Mouse (Mus musculus): Measurements from ENCODE around the gene Faf2. TPM values are rescaled to one million over a fixed set of nuclear protein-coding genes. Genes with fewer than 3 reads are reported as not detected.

The Faf2 gene
- polyA plus RNA-seq, 1 experiment = 14.5 TPM

- no peaks in the 10 kb centered on the region for H3K27me3 ChIP-seq (ENCODE audit: control insufficient read depth, insufficient read depth, low read length)
- peaks cover 10% of the 10 kb centered on the region; the same call in 1 of the 2 replicates for H3K4me1 ChIP-seq (ENCODE audit: control insufficient read depth, insufficient read depth, insufficient read length, low read length)
- no peak overlapping the region for H3K4me3 ChIP-seq (ENCODE audit: low read depth, low read length)
- WGBS = 35% methylated on average over 10 of the region's 10 CpGs
- peaks cover 19% of the 10 kb centered on the region for H3K36me3 ChIP-seq (ENCODE audit: control insufficient read depth, insufficient read depth, low read length)
- TF ChIP-seq POLR2A (IDR thresholded peaks at IDR 0.05; ENCODE audit: low read depth, low read length) = no peak
- TF ChIP-seq CTCF (IDR thresholded peaks at IDR 0.05; ENCODE audit: extremely low read depth, insufficient read length, insufficient replicate concordance, low read depth, low read length) = no peak
- peak overlapping the region; percentile 23 for H3K27ac ChIP-seq (ENCODE audit: insufficient read depth, low read depth, low read length)
Observed at GRCm38 (mm10) chr13:54582126-54582525, 39.5 kb upstream of the Faf2 start.

- WGBS = 28% methylated on average over 5 of the region's 5 CpGs
- peaks cover 10% of the 10 kb centered on the region; the same call in 1 of the 2 replicates for H3K4me1 ChIP-seq (ENCODE audit: control insufficient read depth, insufficient read depth, insufficient read length, low read length)
- peaks cover 19% of the 10 kb centered on the region for H3K36me3 ChIP-seq (ENCODE audit: control insufficient read depth, insufficient read depth, low read length)
- H3K27me3 ChIP-seq (ENCODE audit: control insufficient read depth, insufficient read depth, low read length) = no peaks in the 10 kb centered on the region
- peak overlapping the region; percentile 26 for H3K27ac ChIP-seq (ENCODE audit: insufficient read depth, low read depth, low read length)
- TF ChIP-seq POLR2A (IDR thresholded peaks at IDR 0.05; ENCODE audit: low read depth, low read length) (no peak), CTCF (IDR thresholded peaks at IDR 0.05; ENCODE audit: extremely low read depth, insufficient read length, insufficient replicate concordance, low read depth, low read length) (no peak)
- no peak overlapping the region for H3K4me3 ChIP-seq (ENCODE audit: low read depth, low read length)
Observed at GRCm38 (mm10) chr13:54582860-54583259, 38.7 kb upstream of the Faf2 start.

- TF ChIP-seq CTCF (IDR thresholded peaks at IDR 0.05; ENCODE audit: extremely low read depth, insufficient read length, insufficient replicate concordance, low read depth, low read length) (no peak), POLR2A (IDR thresholded peaks at IDR 0.05; ENCODE audit: low read depth, low read length) (no peak)
- Histone ChIP-seq H3K27me3 (ENCODE audit: control insufficient read depth, insufficient read depth, low read length) (no peaks in the 10 kb centered on the region), H3K27ac (ENCODE audit: insufficient read depth, low read depth, low read length) (no peak overlapping the region), H3K4me3 (ENCODE audit: low read depth, low read length) (no peak overlapping the region), H3K36me3 (ENCODE audit: control insufficient read depth, insufficient read depth, low read length) (peaks cover 15% of the 10 kb centered on the region), H3K4me1 (ENCODE audit: control insufficient read depth, insufficient read depth, insufficient read length, low read length) (peaks cover 10% of the 10 kb centered on the region; the same call in 1 of the 2 replicates)
- 80% methylated on average over 11 of the region's 11 CpGs for WGBS
Observed at GRCm38 (mm10) chr13:54585831-54586230, 35.8 kb upstream of the Faf2 start.

- H3K27me3 ChIP-seq (ENCODE audit: control insufficient read depth, insufficient read depth, low read length) = no peaks in the 10 kb centered on the region
- TF ChIP-seq POLR2A (IDR thresholded peaks at IDR 0.05; ENCODE audit: low read depth, low read length) (no peak), CTCF (IDR thresholded peaks at IDR 0.05; ENCODE audit: extremely low read depth, insufficient read length, insufficient replicate concordance, low read depth, low read length) (no peak)
- peak overlapping the region; percentile 75 for H3K4me3 ChIP-seq (ENCODE audit: low read depth, low read length)
- H3K36me3 ChIP-seq (ENCODE audit: control insufficient read depth, insufficient read depth, low read length) = peaks cover 10% of the 10 kb centered on the region
- no peaks in the 10 kb centered on the region; the same call in 1 of the 2 replicates for H3K4me1 ChIP-seq (ENCODE audit: control insufficient read depth, insufficient read depth, insufficient read length, low read length)
- H3K27ac ChIP-seq (ENCODE audit: insufficient read depth, low read depth, low read length) = no peak overlapping the region
- WGBS = under 1% methylated on average over 24 of the region's 24 CpGs
Observed at GRCm38 (mm10) chr13:54589414-54589995, 32.1 kb upstream of the Faf2 start.

- WGBS = under 1% methylated on average over 51 of the region's 51 CpGs
- H3K36me3 ChIP-seq (ENCODE audit: control insufficient read depth, insufficient read depth, low read length) = peaks cover 7% of the 10 kb centered on the region; the same call in 1 of the 2 replicates
- peak within 1 kb of the TSS; percentile 56 for H3K27ac ChIP-seq (ENCODE audit: insufficient read depth, low read depth, low read length)
- no peaks in the 10 kb centered on the region for H3K27me3 ChIP-seq (ENCODE audit: control insufficient read depth, insufficient read depth, low read length)
- peak within 1 kb of the TSS; percentile 75 for H3K4me3 ChIP-seq (ENCODE audit: low read depth, low read length)
- no peak for TF ChIP-seq CTCF (IDR thresholded peaks at IDR 0.05; ENCODE audit: extremely low read depth, insufficient read length, insufficient replicate concordance, low read depth, low read length)
- TF ChIP-seq POLR2A (IDR thresholded peaks at IDR 0.05; ENCODE audit: low read depth, low read length) = peak; percentile 39
- H3K4me1 ChIP-seq (ENCODE audit: control insufficient read depth, insufficient read depth, insufficient read length, low read length) = no peaks in the 10 kb centered on the region; the same call in 1 of the 2 replicates
Observed at GRCm38 (mm10) chr13:54589996-54590951, 31.3 kb upstream of the Faf2 start, which contains the start of the genes Nop16 and Higd2a. Nop16 (minus strand) TSS chr13:54590090. Higd2a (plus strand) TSS chr13:54590207.

DNA sequence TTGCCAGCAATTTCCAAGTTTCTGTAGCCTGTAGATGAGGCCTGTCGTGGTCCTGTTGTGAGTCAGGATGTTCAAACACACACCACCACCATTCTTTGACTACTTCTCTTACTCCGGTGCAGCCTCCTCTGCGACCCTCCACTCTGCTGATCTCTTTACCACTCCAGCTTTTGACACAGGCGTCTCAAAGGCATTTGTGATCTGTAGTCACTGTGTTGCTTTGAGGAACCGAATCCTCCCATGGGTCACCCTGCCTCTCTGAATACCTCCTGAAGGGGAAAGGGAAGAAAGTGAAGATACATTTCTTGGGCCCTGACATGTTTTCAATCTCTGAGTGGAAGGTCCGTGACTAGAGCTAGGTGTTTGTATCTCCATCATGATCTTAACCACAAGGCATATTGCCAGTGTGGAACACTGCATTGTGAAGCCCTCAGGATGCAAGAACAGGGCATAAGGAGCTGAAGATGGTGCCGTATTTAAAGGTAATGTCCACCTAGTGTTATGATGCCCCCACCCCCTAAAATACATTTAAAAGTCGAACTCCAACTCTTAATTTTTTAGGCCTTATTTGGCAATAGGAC, 29.7 kb upstream of the Faf2 start:
- peaks cover 8% of the 10 kb centered on the region; the same call in 1 of the 2 replicates for H3K36me3 ChIP-seq (ENCODE audit: control insufficient read depth, insufficient read depth, low read length)
- H3K4me3 ChIP-seq (ENCODE audit: low read depth, low read length) = no peak overlapping the region
- H3K4me1 ChIP-seq (ENCODE audit: control insufficient read depth, insufficient read depth, insufficient read length, low read length) = peaks cover 10% of the 10 kb centered on the region
- WGBS = 83% methylated on average over 8 of the region's 8 CpGs
- H3K27me3 ChIP-seq (ENCODE audit: control insufficient read depth, insufficient read depth, low read length) = no peaks in the 10 kb centered on the region
- H3K27ac ChIP-seq (ENCODE audit: insufficient read depth, low read depth, low read length) = no peak overlapping the region
- TF ChIP-seq POLR2A (IDR thresholded peaks at IDR 0.05; ENCODE audit: low read depth, low read length) = no peak
- TF ChIP-seq CTCF (IDR thresholded peaks at IDR 0.05; ENCODE audit: extremely low read depth, insufficient read length, insufficient replicate concordance, low read depth, low read length) = no peak
